ENCODE assay signal across 7 mouse cellular contexts in genomic region chr4:136020743-136021548, GRCm38 (mm10). TPM values are rescaled to one million over a fixed set of nuclear protein-coding genes. Genes with fewer than 3 reads are reported as not detected.
DNase-seq lines count a peak whose midpoint lies in the region; ATAC-seq and TF ChIP-seq lines count a peak whose summit lies in the region.

No protein-coding gene starts in this region.

- 1% methylated on average over 61 of the region's 62 CpGs for WGBS in forebrain, embryonic 16.5 days
- under 1% methylated on average over 62 of the region's 62 CpGs for WGBS in kidney, embryonic 15.5 days
- under 1% methylated on average over 46 of the region's 62 CpGs for WGBS in lung, postnatal 0 days
- 1% methylated on average over 61 of the region's 62 CpGs for WGBS in olfactory bulb, adult 2 months

- peak overlapping the region; percentile 100 for H3K4me2 ChIP-seq in forebrain, embryonic 16.5 days (ENCODE audit: low read length)
- H3K4me2 ChIP-seq in kidney, embryonic 15.5 days, result peak overlapping the region; percentile 88
- peak overlapping the region; percentile 72 for H3K4me2 ChIP-seq in lung, postnatal 0 days (replicated peaks; ENCODE audit: low read depth, low read length)

- TF ChIP-seq CTCF in lung, postnatal 0 days (IDR thresholded peaks at IDR 0.05), result no peak
- TF ChIP-seq CTCF in olfactory bulb, adult 2 months (IDR thresholded peaks at IDR 0.05; ENCODE audit: insufficient read depth, low read depth, low read length), result no peak

- H3K9me3 ChIP-seq in forebrain, embryonic 16.5 days (ENCODE audit: control insufficient read depth, low read length), result no peaks in the 10 kb centered on the region
- no peaks in the 10 kb centered on the region for H3K9me3 ChIP-seq in kidney, embryonic 15.5 days (replicated peaks)
- H3K9me3 ChIP-seq in lung, postnatal 0 days (ENCODE audit: low read length), result no peaks in the 10 kb centered on the region

- peak overlapping the region; percentile 98 for H3K9ac ChIP-seq in forebrain, embryonic 16.5 days (replicated peaks; ENCODE audit: low read depth, low read length)
- H3K9ac ChIP-seq in kidney, embryonic 15.5 days, result peak overlapping the region; percentile 98
- H3K9ac ChIP-seq in lung, postnatal 0 days (replicated peaks; ENCODE audit: low read depth), result peak overlapping the region; percentile 87

- no peak for TF ChIP-seq POLR2A in olfactory bulb, adult 2 months (IDR thresholded peaks at IDR 0.05; ENCODE audit: insufficient read depth, low read depth, low read length)

- peaks cover 14% of the 10 kb centered on the region for H3K4me1 ChIP-seq in forebrain, embryonic 16.5 days (replicated peaks; ENCODE audit: control insufficient read depth, insufficient read depth, low read length)
- peaks cover 16% of the 10 kb centered on the region for H3K4me1 ChIP-seq in kidney, embryonic 15.5 days
- H3K4me1 ChIP-seq in lung, postnatal 0 days (ENCODE audit: insufficient read depth, low read depth, low read length), result 0 out of 2 replicates have a peak, but pooled peaks cover 4% of the 10 kb centered on the region
- peaks cover 2% of the 10 kb centered on the region; the same call in 1 of the 2 replicates for H3K4me1 ChIP-seq in olfactory bulb, adult 2 months (ENCODE audit: control insufficient read depth, insufficient read depth, low read length)

- H3K4me3 ChIP-seq in forebrain, embryonic 16.5 days (replicated peaks; ENCODE audit: low read length), result peak overlapping the region; percentile 97
- H3K4me3 ChIP-seq in kidney, embryonic 15.5 days (replicated peaks), result peak overlapping the region; percentile 99
- peak overlapping the region; percentile 71 for H3K4me3 ChIP-seq in lung, postnatal 0 days (ENCODE audit: low read depth, low read length)
- peak overlapping the region; percentile 92 for H3K4me3 ChIP-seq in olfactory bulb, adult 2 months (ENCODE audit: insufficient read depth, low read depth, low read length)

- no peaks in the 10 kb centered on the region for H3K36me3 ChIP-seq in forebrain, embryonic 16.5 days (ENCODE audit: control insufficient read depth, insufficient read depth)
- H3K36me3 ChIP-seq in kidney, embryonic 15.5 days, result 0 out of 2 replicates have a peak, but pooled peaks cover 4% of the 10 kb centered on the region
- H3K36me3 ChIP-seq in lung, postnatal 0 days (ENCODE audit: insufficient read depth, low read length), result no peaks in the 10 kb centered on the region

- peak; percentile 34 to 35 for DNase-seq in right cerebral cortex, postnatal 10 days (ENCODE audit: low spot score in 2 of 2)
- no peak for DNase-seq in right cerebral cortex, postnatal 36 days (ENCODE audit: low spot score in 2 of 2)
- DNase-seq in adrenal gland, postnatal 14 days, result peak; percentile 44
- DNase-seq in lung, postnatal 0 days (ENCODE audit: low spot score), result peak; percentile 73

- TF ChIP-seq EP300 in lung, postnatal 0 days (IDR thresholded peaks at IDR 0.05), result no peak

- peak overlapping the region; percentile 83 for H3K27ac ChIP-seq in forebrain, embryonic 16.5 days (ENCODE audit: low read length)
- peak overlapping the region; percentile 89 for H3K27ac ChIP-seq in kidney, embryonic 15.5 days
- peak overlapping the region; percentile 78 for H3K27ac ChIP-seq in lung, postnatal 0 days (ENCODE audit: low read length)
- H3K27ac ChIP-seq in olfactory bulb, adult 2 months (ENCODE audit: insufficient read depth, low read depth, low read length), result no peak overlapping the region

- no peaks in the 10 kb centered on the region for H3K27me3 ChIP-seq in forebrain, embryonic 16.5 days (replicated peaks; ENCODE audit: control insufficient read depth, insufficient read depth, low read length)
- H3K27me3 ChIP-seq in kidney, embryonic 15.5 days, result no peaks in the 10 kb centered on the region
- H3K27me3 ChIP-seq in lung, postnatal 0 days (replicated peaks; ENCODE audit: insufficient read depth, low read length), result no peaks in the 10 kb centered on the region

- ATAC-seq in forebrain, embryonic 16.5 days, result peak; percentile 73
- ATAC-seq in kidney, embryonic 15.5 days (replicated peaks; ENCODE audit: low FRiP score), result peak; percentile 77
- peak; percentile 59 for ATAC-seq in lung, postnatal 0 days

RNA-seq across cellular contexts. Expression of gene Eloa, which starts 0.6 kb away (rescaled TPM):
- 42.6 and 42.7 TPM in 2 replicates for total RNA-seq in adrenal gland, postnatal 14 days (2021)
- polyA plus RNA-seq in forebrain, embryonic 16.5 days (2015; fragmentation: Nextera tagmentation; extraction: Ambion mirVana), result 32.5 and 36.2 TPM in 2 replicates
- 40.0 and 40.6 TPM in 2 replicates for polyA plus RNA-seq in kidney, embryonic 15.5 days (2015; fragmentation: Nextera tagmentation; extraction: Ambion mirVana)
- 25.6 and 26.8 TPM in 2 replicates for polyA plus RNA-seq in lung, postnatal 0 days (2015; fragmentation: Nextera tagmentation; extraction: Ambion mirVana)
- not detected in 2 replicates for polyA plus RNA-seq in olfactory bulb, adult 2 months (2012; ENCODE audit: insufficient read depth, insufficient read length, low replicate concordance, missing spikeins)

RNA-seq across cellular contexts. Expression of gene Rpl11, which starts 32.3 kb away (rescaled TPM):
- total RNA-seq in adrenal gland, postnatal 14 days (2021), result 722 and 781 TPM in 2 replicates
- polyA plus RNA-seq in forebrain, embryonic 16.5 days (2015; fragmentation: Nextera tagmentation; extraction: Ambion mirVana), result 281 and 302 TPM in 2 replicates
- polyA plus RNA-seq in kidney, embryonic 15.5 days (2015; fragmentation: Nextera tagmentation; extraction: Ambion mirVana), result 483 and 529 TPM in 2 replicates
- polyA plus RNA-seq in lung, postnatal 0 days (2015; fragmentation: Nextera tagmentation; extraction: Ambion mirVana), result 325 and 355 TPM in 2 replicates
- polyA plus RNA-seq in olfactory bulb, adult 2 months (2012; ENCODE audit: insufficient read depth, insufficient read length, low replicate concordance, missing spikeins), result not detected in 2 replicates

RNA-seq across cellular contexts. Expression of gene Pithd1, which starts 33.9 kb away (rescaled TPM):
- 27.1 and 33.8 TPM in 2 replicates for total RNA-seq in adrenal gland, postnatal 14 days (2021)
- 56.0 and 56.1 TPM in 2 replicates for polyA plus RNA-seq in forebrain, embryonic 16.5 days (2015; fragmentation: Nextera tagmentation; extraction: Ambion mirVana)
- 52.6 and 52.7 TPM in 2 replicates for polyA plus RNA-seq in kidney, embryonic 15.5 days (2015; fragmentation: Nextera tagmentation; extraction: Ambion mirVana)
- 35.3 and 39.6 TPM in 2 replicates for polyA plus RNA-seq in lung, postnatal 0 days (2015; fragmentation: Nextera tagmentation; extraction: Ambion mirVana)
- polyA plus RNA-seq in olfactory bulb, adult 2 months (2012; ENCODE audit: insufficient read depth, insufficient read length, low replicate concordance, missing spikeins), result 351 TPM in 1 of 2 replicates, not detected in the other

RNA-seq across cellular contexts. Expression of gene Lypla2, which starts 48.5 kb away (rescaled TPM):
- 57.2 and 63.9 TPM in 2 replicates for total RNA-seq in adrenal gland, postnatal 14 days (2021)
- 169 and 197 TPM in 2 replicates for polyA plus RNA-seq in forebrain, embryonic 16.5 days (2015; fragmentation: Nextera tagmentation; extraction: Ambion mirVana)
- 120 and 131 TPM in 2 replicates for polyA plus RNA-seq in kidney, embryonic 15.5 days (2015; fragmentation: Nextera tagmentation; extraction: Ambion mirVana)
- polyA plus RNA-seq in lung, postnatal 0 days (2015; fragmentation: Nextera tagmentation; extraction: Ambion mirVana), result 103 and 115 TPM in 2 replicates
- polyA plus RNA-seq in olfactory bulb, adult 2 months (2012; ENCODE audit: insufficient read depth, insufficient read length, low replicate concordance, missing spikeins), result not detected in 2 replicates

RNA-seq across cellular contexts. Expression of gene Gale, which starts 57.4 kb away (rescaled TPM):
- 16.4 and 16.6 TPM in 2 replicates for total RNA-seq in adrenal gland, postnatal 14 days (2021)
- polyA plus RNA-seq in forebrain, embryonic 16.5 days (2015; fragmentation: Nextera tagmentation; extraction: Ambion mirVana), result 34.7 and 44.1 TPM in 2 replicates
- polyA plus RNA-seq in kidney, embryonic 15.5 days (2015; fragmentation: Nextera tagmentation; extraction: Ambion mirVana), result 35.2 and 36.7 TPM in 2 replicates
- polyA plus RNA-seq in lung, postnatal 0 days (2015; fragmentation: Nextera tagmentation; extraction: Ambion mirVana), result 37.0 and 40.5 TPM in 2 replicates
- not detected in 2 replicates for polyA plus RNA-seq in olfactory bulb, adult 2 months (2012; ENCODE audit: insufficient read depth, insufficient read length, low replicate concordance, missing spikeins)

Comparison
In these comparisons a context has a peak if more than half of its experiments do, and no peak if none do; other contexts are left out.
1. DNase-seq: peak in right cerebral cortex, postnatal 10 days (2 of 2), adrenal gland, postnatal 14 days (single experiment) and lung, postnatal 0 days (single experiment); none in right cerebral cortex, postnatal 36 days (0 of 2).
2. RNA of gene Rpl11, which starts 32.3 kb away (polyA plus RNA-seq): 483 to 529 TPM in kidney, embryonic 15.5 days, 325 to 355 TPM in lung, postnatal 0 days and 281 to 302 TPM in forebrain, embryonic 16.5 days; not detected in olfactory bulb, adult 2 months; every median in the first group is over 100 times any median in the second.
3. Peak in every context shown above with its lines, with median percentiles within 50 percentile points of each other: ATAC-seq, H3K4me2 ChIP-seq, H3K4me3 ChIP-seq and H3K9ac ChIP-seq.